Mouse (Mus musculus) brain, embryonic 18.5 days (tissue): Measurements from ENCODE around the gene Bcas1.
"Not testable (repeated sequence)": the region's sequence is repeated elsewhere in the genome, so short reads cannot be mapped to it uniquely, and the experiment has no call there.

Experiments
- DNase-seq: peaks from one replicate; pipeline ENCODE4 v3.0.0-alpha.2; 2012; ENCODE audit warnings: low read depth, low spot score

Gene Bcas1

DNA sequence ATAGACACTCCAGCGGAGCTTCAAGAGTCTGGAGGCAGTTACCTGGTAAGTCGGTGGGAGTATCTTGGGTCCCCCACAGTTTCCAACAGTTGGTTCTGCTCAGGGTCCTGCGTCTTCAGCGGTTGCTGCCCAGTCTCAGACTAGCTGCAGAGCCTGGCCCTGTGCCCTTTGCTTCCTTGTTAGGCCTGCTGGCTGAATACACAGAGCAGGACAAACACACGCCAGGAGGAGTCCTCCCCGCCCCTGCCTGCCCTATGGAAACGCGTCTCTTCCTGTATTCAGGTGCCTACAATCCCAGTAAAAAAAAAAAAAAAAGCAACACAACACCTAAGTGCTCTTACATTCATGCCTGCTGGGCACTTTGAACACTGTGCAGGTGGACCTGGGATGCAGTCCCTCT is at the start of gene Bcas1:
Gene Bcas1 (minus strand): TSS at position 142 of the 400 bp plus-strand sequence.
- no peak for DNase-seq

DNA sequence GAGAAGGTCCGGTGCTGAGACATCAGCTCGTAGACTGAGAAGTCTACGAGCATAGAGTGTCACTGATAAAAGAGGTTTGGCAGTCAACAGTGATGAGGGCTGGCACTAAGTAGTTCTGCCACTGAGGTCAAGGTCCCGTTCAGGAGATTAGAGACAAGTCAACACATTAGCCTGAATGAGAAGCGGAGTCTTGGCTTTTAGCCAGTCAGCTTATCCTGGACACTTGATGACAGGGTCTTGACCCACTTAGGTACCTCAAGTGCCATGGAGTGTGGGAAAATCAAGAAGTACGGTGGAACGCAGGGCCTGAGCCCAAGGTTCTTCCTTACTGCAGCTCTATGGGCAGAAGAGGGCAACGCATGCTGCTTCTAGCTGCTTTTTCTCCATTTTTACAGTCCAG is 49.0 kb upstream of the Bcas1 start:
- DNase-seq: no peak

DNA sequence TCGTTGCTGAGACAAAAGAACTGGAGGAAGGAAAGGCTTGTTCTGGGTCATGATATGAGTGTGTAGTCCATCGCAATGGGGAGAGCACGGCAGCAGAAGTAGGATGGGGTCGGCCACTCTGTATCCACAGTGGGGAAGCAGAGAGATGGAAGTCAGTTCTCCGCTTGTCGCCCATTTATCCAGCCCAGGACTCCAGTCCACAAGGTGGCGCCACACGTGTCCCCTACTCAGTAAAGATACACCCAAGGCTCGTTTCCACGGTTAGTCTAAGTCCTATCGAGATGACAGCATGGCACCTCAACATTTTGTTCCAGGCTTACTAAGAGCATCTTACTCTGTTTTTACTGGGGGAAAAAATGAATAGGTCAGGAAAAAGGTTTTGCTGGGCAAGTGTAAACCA is 48.6 kb upstream of the Bcas1 start:
- no peak for DNase-seq

GRCm38 (mm10) chr2:170475164-170475563 is 47.5 kb upstream of the Bcas1 start:
- no peak for DNase-seq

GRCm38 (mm10) chr2:170474125-170474524 is 46.5 kb upstream of the Bcas1 start:
- no peak for DNase-seq

- DNase-seq: no peak
These were observed 42.9 kb upstream of the Bcas1 start for GRCm38 (mm10) chr2:170470591-170470990.

- no peak for DNase-seq
These were observed 42.1 kb upstream of the Bcas1 start for GRCm38 (mm10) chr2:170469616-170470308.

GRCm38 (mm10) chr2:170468009-170468408 is 40.4 kb upstream of the Bcas1 start:
- no peak for DNase-seq

DNA sequence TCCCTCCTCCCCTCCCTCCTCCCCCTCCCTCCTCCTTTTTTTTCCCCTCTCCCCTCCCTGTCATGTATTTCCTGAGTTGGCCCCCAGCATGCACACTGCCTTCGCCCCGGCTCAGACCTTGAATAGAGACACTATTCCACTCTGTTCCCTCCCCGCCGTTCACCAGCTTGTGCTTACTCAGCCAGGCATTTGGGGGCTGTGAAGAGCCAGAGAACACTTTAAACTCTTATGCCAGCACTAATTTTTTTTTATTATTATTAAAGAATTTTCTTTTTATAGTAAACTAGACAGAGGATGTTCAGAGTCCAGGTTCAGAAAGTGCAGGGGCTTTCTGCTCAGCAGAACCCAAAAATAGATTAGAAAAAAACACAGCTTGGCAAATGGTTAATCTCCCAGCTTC is 37.2 kb upstream of the Bcas1 start:
- DNase-seq: no peak

- no peak for DNase-seq
These were observed 34.0 kb upstream of the Bcas1 start for GRCm38 (mm10) chr2:170461652-170462051.

GRCm38 (mm10) chr2:170459805-170460204 is 32.2 kb upstream of the Bcas1 start:
- DNase-seq: no peak

DNA sequence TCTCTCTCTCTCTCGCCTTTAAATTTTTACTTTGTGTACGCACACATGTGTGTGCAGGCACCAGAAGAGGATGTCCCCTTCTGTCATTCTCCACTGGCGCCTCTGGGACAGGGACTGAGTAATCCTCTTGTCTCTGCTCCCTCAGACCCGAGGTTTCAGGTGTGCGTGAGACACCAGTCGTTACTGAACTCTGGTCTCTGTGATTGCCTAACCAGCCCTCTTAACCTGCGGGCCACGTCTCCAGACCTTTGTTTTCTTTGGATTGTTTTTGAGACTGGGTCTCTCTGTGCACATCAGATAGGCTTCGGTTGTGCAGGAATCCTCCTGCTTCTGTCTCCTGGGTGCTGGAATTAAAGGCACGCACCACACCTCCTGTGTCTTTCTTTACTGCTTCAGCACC is 31.5 kb upstream of the Bcas1 start:
- DNase-seq: no peak

DNA sequence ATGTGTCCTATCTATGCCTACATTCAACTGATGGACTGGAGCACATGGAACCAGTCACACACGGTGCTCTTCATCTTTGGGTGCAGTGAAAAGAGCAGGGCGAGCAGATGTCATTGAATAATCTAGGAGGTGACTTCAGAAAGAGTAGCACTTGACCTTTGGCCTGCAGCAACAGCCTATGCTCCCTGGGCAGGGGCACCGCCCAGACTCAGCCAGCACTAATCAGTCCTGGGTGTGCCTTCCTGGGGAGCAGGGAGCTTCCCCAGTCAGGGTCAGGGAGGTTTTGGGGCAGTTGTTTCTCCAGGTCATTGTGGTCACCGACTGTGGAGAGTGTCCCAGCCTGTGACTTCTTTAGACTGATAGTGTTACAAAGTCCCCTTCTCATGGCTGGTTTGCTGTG is 26.2 kb upstream of the Bcas1 start:
- DNase-seq: not testable (repeated sequence)

GRCm38 (mm10) chr2:170450933-170451332 is 23.3 kb upstream of the Bcas1 start:
- DNase-seq: no peak

DNA sequence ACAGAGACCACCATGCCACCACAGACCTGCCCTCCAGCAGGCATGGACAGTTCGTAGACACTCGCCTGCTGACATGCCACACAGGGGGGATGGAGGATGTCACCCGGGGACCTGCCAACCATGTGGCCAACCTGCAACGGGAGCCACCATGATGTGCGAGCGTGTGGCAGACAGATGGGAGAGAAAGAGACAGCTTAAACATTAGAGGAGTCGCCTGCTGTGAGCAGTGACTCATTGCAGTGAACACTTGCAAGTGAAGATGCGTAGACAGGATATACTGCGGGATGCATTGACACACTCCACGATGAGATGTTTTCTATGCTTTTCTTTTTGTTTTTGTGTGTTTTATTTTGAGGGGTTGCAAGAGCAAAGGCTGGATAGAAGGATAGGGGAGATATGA is 20.0 kb upstream of the Bcas1 start:
- DNase-seq: no peak

DNA sequence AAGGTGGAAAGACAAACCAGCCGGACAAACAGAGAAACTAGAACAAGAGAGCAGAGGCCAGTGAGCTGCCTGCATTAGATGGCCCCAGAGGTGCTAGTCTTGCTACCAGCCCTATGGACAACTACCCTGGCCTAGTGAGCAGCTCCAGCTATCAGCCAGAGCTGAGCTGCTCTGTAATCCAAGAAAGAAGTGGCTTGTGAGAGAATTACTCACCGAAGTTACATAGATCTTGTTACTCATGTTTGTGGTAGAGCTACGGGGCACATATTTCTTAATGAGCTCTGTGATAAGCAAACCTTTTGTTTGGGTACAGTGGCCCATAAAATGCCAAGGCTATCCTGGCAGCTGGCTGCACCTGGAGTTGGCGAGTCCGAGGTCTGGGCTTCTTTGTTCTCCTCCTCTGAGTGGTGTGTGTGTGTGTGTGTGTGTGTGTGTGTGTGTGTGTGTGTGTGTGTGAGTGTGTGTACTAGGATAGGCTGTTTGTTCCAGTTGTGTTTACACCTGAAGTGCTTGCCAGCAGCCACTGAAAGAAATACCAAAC is 19.3 kb upstream of the Bcas1 start:
- no peak for DNase-seq

- no peak for DNase-seq
These were observed 18.2 kb upstream of the Bcas1 start for GRCm38 (mm10) chr2:170445861-170446260.

DNA sequence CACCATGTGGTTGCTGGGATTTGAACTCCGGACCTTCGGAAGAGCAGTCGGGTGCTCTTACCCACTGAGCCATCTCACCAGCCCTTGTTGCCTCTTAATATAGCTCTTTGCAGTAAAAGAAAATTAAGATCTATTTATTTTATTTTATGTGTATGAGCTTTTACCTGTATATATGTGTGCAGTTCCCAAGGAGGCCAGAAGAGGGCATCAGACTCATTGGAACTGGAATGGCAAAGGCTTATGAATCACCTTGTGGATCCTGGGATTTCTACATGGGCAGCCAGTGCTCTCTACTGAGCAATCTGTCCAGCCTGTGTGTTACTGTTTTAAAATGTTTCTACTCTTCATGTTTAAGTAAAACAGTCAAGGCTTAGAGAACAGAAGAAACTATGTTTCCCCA is 14.9 kb upstream of the Bcas1 start:
- DNase-seq: no peak

GRCm38 (mm10) chr2:170438782-170439181 is 11.1 kb upstream of the Bcas1 start:
- no peak for DNase-seq

DNA sequence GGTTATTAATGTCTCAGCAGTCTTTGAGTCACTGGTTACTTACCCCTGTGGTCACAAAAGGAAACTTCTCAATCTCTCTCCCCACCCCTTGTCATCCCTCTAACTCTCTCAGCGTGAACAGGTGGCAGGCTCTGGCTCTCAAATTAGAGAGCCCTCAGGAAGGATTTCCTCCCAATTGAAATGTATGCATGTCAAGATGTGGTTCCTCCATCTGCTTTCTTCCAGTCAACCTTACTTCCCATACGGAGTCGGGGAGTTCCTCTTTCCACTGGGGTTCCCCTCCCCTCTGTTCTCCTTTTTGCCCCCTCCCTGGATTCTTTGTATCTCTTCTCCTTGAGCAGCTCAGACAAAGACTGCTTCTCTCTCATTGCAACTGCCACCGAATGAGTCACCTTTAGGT is 8.6 kb upstream of the Bcas1 start:
- no peak for DNase-seq

DNA sequence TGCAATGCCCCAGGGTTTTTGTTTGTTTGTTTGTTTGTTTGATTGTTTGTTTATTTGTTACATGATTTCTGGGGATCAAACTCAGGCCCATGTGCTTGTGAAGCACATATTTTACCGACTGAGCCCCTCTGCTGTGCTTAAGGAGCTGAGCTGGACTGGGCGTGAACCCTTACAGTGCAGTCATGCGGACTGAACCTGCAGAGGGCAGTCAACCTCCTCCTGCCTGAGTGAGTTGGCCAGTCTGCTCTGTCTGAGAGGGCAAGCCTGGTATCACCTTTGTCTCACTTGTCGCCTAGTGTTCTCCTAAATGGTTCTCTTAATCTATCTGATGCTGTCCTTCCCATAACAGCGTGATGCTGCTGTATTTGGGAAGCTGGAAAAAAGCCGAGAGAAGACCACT is 4.5 kb upstream of the Bcas1 start:
- no peak for DNase-seq

DNA sequence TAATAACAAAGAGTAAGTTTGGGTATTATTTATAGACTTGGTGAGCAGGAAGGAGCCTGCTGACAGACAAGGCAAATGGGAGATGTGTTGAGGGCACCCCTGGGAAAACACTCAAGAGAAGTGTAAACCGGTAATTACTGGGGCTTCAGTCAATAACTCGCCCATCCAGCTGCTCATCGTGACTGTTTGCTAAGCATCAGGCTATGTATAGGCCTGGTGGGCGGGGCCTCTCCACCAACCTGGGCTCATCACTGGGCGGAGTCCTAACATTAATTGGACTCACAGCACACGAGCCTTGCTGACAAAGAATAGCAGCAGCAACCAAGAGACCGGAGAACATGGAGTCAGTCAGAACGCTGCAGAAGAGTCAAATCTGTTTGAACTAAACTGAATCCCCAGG is 1.3 kb upstream of the Bcas1 start:
- no peak for DNase-seq

GRCm38 (mm10) chr2:170424131-170424530 is 3.5 kb downstream of the Bcas1 start:
- no peak for DNase-seq

DNA sequence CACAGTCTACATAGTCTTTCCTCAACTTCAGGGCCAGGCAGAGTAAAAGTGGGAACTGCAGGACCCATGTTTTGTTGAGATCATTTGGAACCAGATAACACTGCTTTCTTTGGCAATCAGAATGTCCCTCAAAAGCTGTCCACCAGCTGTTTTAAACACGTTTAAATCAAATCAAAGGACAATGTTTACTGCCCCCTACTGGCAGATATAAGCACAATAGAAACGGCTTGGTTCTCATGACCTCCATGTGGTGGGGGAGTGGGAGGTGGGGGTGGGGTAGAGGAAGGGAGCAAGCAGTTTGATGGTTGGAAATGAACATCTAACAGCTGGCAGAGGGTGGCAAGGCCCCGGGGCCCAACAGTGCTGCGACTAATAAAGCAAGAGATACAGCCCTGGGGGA is 5.7 kb downstream of the Bcas1 start:
- no peak for DNase-seq
